Mouse (Mus musculus) lung, embryonic 16.5 days (tissue): ENCODE results near the gene Flt3l. TPM values are rescaled to one million over a fixed set of nuclear protein-coding genes. Genes with fewer than 3 reads are reported as not detected.
"Not testable (repeated sequence)": the region's sequence is repeated elsewhere in the genome, so short reads cannot be mapped to it uniquely, and the experiment has no call there.

Experiments
- ATAC-seq: fragments of 200-750 bp; cut with Nextera tagmentation; 2 replicates; pipeline ENCODE4 v1.8.0; 2017; ENCODE audit warnings: low read depth, mild to moderate bottlenecking, moderate library complexity
- H3K27ac ChIP-seq: fragments of 300-500 bp; sonication (generic); 2 replicates; pipeline ENCODE4 v1.5.1; 2014; ENCODE audit warnings: mild to moderate bottlenecking, control low read depth, low read length
- H3K27me3 ChIP-seq: fragments of 300-500 bp; sonication (generic); 2 replicates; pipeline ENCODE4 v1.6.1; 2014; ENCODE audit warnings: low read depth, low read length, mixed read lengths; ENCODE audit not compliant: control insufficient read depth, insufficient read depth
- H3K36me3 ChIP-seq: fragments of 300-500 bp; sonication (generic); 2 replicates; pipeline ENCODE4 v1.6.1; 2014; ENCODE audit warnings: low read length; ENCODE audit not compliant: control insufficient read depth, insufficient read depth
- H3K4me1 ChIP-seq: fragments of 300-500 bp; sonication (generic); replicated peaks from 2 replicates; pipeline ENCODE4 v1.6.1; 2014; ENCODE audit warnings: low read length, mixed read lengths; ENCODE audit not compliant: control insufficient read depth, insufficient read depth
- H3K4me2 ChIP-seq: fragments of 300-500 bp; sonication (generic); 2 replicates; pipeline ENCODE4 v1.6.1; 2014; ENCODE audit warnings: low read depth, low read length, control low read depth
- H3K4me3 ChIP-seq: fragments of 300-500 bp; sonication (generic); 2 replicates; pipeline ENCODE4 v1.5.1; 2014; ENCODE audit warnings: mild to moderate bottlenecking, low read length, control low read depth
- H3K9ac ChIP-seq: fragments of 300-500 bp; sonication (generic); 2 replicates; pipeline ENCODE4 v1.6.1; 2014; ENCODE audit warnings: low read length, control low read depth
- H3K9me3 ChIP-seq: fragments of 300-500 bp; sonication (generic); 2 replicates; pipeline ENCODE4 v1.6.1; 2016; ENCODE audit warnings: low read length; ENCODE audit not compliant: control insufficient read depth
- WGBS: fragments of 180-500 bp; shearing (Covaris S2); extraction: QIAGEN DNeasy Blood & Tissue Kit; methylation state at CpG from one replicate; pipeline ENCODE4 v1.1.7; 2014; 5-methylcytosine and 5-hydroxymethylcytosine counted together
- polyA plus RNA-seq: library from polyadenylated mRNA; unstranded; fragments of >200 nt; fragmentation: Nextera tagmentation; extraction: Ambion mirVana; gene quantifications from 2 replicates; pipeline ENCODE4 v1.2.1, GENCODE M21; 2015

The Flt3l gene
- polyA plus RNA-seq, 1 experiment from 2014 or later, result 2.4 TPM

DNA sequence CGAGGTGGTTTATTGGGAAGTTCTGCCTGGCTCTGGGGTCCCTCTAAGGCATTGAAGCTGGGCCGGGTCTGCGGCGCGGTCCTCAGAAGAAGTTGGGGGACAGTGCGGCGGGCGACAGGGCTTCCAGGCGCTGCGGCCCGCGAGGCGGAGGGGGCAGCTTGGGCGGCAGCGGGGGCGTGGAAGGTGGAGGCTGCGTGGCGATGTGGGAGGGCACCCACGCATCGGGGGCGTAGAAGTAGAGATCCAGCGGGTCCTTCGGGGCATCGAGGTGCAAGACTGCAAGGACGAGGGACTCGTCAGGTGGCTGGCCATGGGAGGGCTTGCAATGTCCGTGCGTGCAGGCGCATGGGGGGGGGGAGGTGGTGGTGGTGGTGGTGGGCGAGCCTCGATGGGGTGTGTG lies 40.1 kb upstream of the Flt3l start:
- no peak for ATAC-seq
- 2% methylated on average over 26 of the region's 31 CpGs for WGBS
- no peak overlapping the region for H3K4me2 ChIP-seq
- no peak overlapping the region for H3K9ac ChIP-seq
- 0 out of 2 replicates have a peak, but pooled peaks cover 3% of the 10 kb centered on the region for H3K4me1 ChIP-seq
- H3K27me3 ChIP-seq, result peaks cover 74% of the 10 kb centered on the region
- H3K9me3 ChIP-seq, result no peaks in the 10 kb centered on the region
- H3K27ac ChIP-seq, result no peak overlapping the region
- no peak overlapping the region for H3K4me3 ChIP-seq
- no peaks in the 10 kb centered on the region for H3K36me3 ChIP-seq

DNA sequence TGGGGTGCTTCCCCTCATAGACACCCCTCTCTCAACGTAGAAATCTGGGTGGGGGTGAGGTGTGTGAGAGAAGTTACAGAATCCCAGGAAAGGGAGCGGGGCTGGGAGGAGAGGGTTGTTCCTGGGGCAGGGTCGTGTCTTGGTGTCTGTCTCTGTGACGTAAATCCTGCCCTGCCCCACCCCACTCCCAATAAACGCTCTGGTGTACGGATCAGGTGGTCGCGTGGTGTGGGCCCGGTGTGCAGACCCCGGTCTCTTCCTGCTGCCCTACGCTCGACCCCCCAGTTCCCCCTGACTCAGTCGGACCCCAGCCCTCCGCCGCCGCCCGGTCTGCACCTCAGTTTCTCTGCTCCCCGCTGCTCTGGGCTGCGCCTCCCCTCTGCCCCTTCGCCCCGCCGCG lies 39.7 kb upstream of the Flt3l start:
- ATAC-seq, result no peak
- H3K27me3 ChIP-seq, result peaks cover 74% of the 10 kb centered on the region
- H3K36me3 ChIP-seq, result no peaks in the 10 kb centered on the region
- under 1% methylated on average over 23 of the region's 23 CpGs for WGBS
- no peak overlapping the region for H3K27ac ChIP-seq
- no peak overlapping the region for H3K4me3 ChIP-seq
- no peaks in the 10 kb centered on the region for H3K9me3 ChIP-seq
- no peak overlapping the region for H3K9ac ChIP-seq
- H3K4me1 ChIP-seq, result 0 out of 2 replicates have a peak, but pooled peaks cover 3% of the 10 kb centered on the region
- H3K4me2 ChIP-seq, result no peak overlapping the region

DNA sequence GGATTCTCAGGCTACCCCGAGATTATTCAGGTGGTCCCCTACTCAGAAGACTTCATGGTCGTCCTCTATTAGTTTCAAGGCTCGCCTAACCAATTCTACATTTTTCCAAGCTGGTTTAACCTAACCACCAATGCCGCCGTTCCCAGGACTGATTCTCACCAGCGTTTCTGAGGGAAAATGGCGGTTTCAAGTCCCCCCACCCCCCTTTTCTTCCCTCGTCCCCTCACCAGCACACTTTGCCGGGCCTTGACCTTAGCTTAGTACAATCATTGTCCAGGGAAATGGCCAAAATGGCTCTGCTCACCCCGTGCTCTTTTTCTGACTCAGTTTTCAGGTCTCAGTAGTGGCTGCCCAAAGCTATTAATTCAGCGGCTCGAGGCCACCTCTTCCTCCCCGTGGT lies 39.2 kb upstream of the Flt3l start:
- H3K9ac ChIP-seq, result no peak overlapping the region
- H3K27me3 ChIP-seq, result peaks cover 73% of the 10 kb centered on the region
- no peak overlapping the region for H3K27ac ChIP-seq
- no peak overlapping the region for H3K4me3 ChIP-seq
- ATAC-seq, result no peak
- WGBS, result 2% methylated on average over 13 of the region's 13 CpGs
- peaks cover 3% of the 10 kb centered on the region for H3K9me3 ChIP-seq
- no peaks in the 10 kb centered on the region for H3K36me3 ChIP-seq
- no peak overlapping the region for H3K4me2 ChIP-seq
- H3K4me1 ChIP-seq, result 0 out of 2 replicates have a peak, but pooled peaks cover 3% of the 10 kb centered on the region

DNA sequence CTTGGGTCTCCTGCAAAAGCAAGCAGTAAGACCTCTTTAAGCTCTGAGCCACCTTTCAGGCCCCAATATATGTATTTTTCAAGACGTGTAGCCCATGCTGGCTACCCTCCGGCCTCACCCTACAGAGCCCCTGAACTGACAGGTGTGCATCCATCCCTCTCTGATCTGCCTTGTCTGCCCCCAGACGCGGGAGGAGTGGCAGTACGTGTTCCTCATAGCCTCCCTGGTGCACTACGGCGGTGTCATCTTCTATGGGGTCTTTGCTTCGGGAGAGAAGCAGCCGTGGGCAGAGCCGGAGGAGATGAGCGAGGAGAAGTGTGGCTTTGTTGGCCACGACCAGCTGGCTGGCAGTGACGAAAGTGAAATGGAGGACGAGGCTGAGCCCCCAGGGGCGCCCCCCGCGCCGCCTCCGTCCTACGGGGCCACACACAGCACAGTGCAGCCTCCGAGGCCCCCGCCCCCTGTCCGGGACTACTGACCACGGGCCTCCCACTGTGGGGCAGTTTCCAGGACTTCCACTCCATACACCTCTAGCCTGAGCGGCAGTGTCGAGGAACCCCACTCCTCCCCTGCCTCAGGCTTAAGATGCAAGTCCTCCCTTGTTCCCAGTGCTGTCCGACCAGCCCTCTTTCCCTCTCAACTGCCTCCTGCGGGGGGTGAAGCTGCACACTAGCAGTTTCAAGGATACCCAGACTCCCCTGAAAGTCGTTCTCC lies 38.5 kb upstream of the Flt3l start:
- Histone ChIP-seq H3K4me3 (peak overlapping the region; percentile 9; the same call in 1 of the 2 replicates), H3K4me1 (0 out of 2 replicates have a peak, but pooled peaks cover 3% of the 10 kb centered on the region), H3K9ac (no peak overlapping the region), H3K27me3 (peaks cover 68% of the 10 kb centered on the region), H3K4me2 (no peak overlapping the region), H3K27ac (no peak overlapping the region), H3K36me3 (no peaks in the 10 kb centered on the region), H3K9me3 (peaks cover 10% of the 10 kb centered on the region)
- 4% methylated on average over 29 of the region's 29 CpGs for WGBS
- peak; percentile 15; the same call in 1 of the 2 replicates for ATAC-seq

DNA sequence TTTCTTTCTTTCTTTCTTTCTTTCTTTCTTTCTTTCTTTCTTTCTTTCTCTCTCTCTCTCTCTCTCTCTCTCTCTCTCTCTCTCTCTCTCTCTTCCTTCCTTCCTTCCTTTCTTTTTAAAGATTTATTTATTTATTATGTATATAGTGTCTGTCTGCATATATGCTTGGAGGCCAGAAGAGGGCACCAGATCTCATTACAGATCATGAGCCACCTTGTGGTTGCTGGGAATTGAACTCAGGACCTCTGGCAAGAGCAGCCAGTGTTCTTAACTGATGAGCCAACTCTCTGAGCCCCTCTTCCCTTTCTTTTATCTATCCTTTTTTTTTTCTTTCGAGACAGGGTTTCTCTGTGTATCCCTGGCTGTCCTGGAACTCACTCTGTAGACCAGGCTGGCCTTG lies 37.5 kb upstream of the Flt3l start:
- H3K36me3 ChIP-seq, H3K4me1 ChIP-seq, H3K4me2 ChIP-seq, H3K4me3 ChIP-seq, H3K27ac ChIP-seq, ATAC-seq, H3K9ac ChIP-seq: not testable (repeated sequence)
- H3K27me3 ChIP-seq, result peaks cover 68% of the 10 kb centered on the region
- WGBS, result 87% methylated on average over 1 of the region's 1 CpGs
- H3K9me3 ChIP-seq, result peaks cover 17% of the 10 kb centered on the region

DNA sequence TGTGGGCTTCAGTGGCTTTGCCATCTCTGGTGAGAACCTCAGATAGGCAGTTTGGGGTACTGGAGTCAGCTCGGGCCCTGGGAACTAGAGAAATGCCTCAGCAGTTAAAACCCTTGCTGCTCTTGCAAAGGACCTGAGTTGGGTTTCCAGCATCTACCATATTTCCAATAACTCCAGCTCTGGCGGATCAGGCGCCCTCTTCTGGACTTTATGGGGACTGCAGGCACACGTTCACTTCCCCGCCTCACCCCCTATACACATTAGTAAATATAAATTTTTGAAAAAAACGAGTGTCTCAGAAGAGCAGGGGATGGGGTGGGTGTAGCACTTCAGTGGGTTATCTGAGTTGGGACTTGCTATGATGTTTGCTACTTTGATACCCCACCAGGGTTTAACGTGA lies 36.7 kb upstream of the Flt3l start:
- no peaks in the 10 kb centered on the region for H3K36me3 ChIP-seq
- no peak overlapping the region for H3K27ac ChIP-seq
- H3K4me3 ChIP-seq, result no peak overlapping the region
- ATAC-seq, result no peak
- 53% methylated on average over 7 of the region's 7 CpGs for WGBS
- 0 out of 2 replicates have a peak, but pooled peaks cover 3% of the 10 kb centered on the region for H3K4me1 ChIP-seq
- no peak overlapping the region for H3K9ac ChIP-seq
- no peak overlapping the region for H3K4me2 ChIP-seq
- peaks cover 68% of the 10 kb centered on the region for H3K27me3 ChIP-seq
- H3K9me3 ChIP-seq, result peaks cover 17% of the 10 kb centered on the region

DNA sequence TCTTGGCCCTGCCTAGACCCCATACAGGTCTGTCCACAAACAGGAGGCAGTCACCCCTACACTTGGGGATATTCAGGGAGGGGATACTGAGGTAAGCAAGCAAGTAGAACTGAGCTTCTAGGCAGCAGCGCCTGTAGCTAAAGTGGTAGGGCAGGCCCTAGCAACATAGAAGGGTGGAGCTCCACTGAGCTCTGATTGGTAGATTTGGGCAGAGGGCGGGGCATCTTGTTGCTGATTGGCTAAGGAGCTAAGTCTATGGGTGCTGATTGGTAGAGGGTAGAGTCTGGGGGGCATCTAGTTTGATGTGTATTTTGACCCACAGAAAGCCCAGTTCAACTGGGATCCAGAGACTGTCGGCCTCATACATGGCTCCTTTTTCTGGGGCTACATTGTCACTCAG lies 33.3 kb upstream of the Flt3l start:
- 85% methylated on average over 3 of the region's 3 CpGs for WGBS
- H3K4me2 ChIP-seq, result no peak overlapping the region
- ATAC-seq, result no peak

DNA sequence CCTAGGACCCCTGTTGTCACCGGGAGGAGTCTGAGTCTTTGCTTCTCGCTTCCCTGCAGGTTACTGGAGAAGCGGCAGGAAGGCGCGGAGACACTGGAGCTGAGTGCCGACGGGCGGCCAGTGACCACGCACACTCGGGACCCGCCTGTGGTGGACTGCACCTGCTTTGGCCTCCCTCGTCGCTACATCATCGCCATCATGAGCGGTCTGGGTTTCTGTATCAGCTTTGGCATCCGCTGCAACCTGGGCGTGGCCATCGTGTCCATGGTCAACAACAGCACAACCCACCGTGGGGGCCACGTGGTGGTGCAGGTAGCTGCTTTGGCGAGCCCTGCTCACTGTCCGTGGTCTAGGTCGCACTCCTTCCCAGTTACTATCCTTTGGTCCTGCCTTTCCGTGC lies 32.4 kb upstream of the Flt3l start:
- no peak overlapping the region for H3K27ac ChIP-seq
- no peak overlapping the region for H3K4me3 ChIP-seq
- peaks cover 17% of the 10 kb centered on the region for H3K9me3 ChIP-seq
- peaks cover 70% of the 10 kb centered on the region for H3K27me3 ChIP-seq
- H3K9ac ChIP-seq, result no peak overlapping the region
- no peak overlapping the region for H3K4me2 ChIP-seq
- WGBS, result 7% methylated on average over 24 of the region's 24 CpGs
- no peak for ATAC-seq
- H3K4me1 ChIP-seq, result 0 out of 2 replicates have a peak, but pooled peaks cover 2% of the 10 kb centered on the region
- no peaks in the 10 kb centered on the region for H3K36me3 ChIP-seq

More for the DNA sequence above, 33.3 kb upstream of the Flt3l start:
- Histone ChIP-seq H3K4me3 (no peak overlapping the region), H3K9ac (no peak overlapping the region), H3K4me1 (no peaks in the 10 kb centered on the region), H3K27me3 (peaks cover 68% of the 10 kb centered on the region), H3K27ac (no peak overlapping the region), H3K36me3 (no peaks in the 10 kb centered on the region), H3K9me3 (peaks cover 17% of the 10 kb centered on the region)

DNA sequence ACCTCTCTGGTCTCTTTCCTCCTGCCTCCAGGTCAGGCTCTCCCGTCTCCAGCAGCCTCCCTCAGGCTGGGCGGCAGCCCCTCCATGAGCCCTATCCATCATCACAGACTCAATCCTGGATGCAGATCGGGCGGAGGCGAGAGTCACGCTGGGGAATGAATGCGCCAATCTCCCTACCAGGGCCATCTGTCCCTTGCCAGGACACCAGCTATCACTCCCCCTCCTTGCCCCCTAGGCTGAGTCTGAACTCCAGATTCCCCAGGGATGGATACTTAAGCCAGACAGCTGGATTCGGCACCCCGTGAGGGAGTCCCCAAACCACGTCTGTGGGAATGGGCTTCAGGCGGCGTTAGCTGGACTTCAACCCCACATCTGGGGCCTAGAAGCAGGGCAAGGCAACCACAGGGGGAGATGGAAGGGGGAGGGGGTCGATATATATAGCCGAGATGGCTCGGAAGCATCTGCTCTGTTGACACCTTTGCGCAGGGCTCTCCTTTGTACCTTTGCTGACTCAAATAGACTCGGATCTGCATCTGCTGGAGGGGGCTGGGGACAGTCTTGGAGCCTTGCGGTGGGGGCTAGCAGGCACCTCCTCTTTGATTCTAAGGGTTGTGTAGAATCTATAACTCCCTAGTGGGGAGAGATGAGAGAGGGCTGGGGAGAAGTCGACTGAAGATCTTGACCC lies 31.7 kb upstream of the Flt3l start:
- Histone ChIP-seq H3K9me3 (peaks cover 17% of the 10 kb centered on the region), H3K27me3 (peaks cover 77% of the 10 kb centered on the region), H3K9ac (no peak overlapping the region), H3K27ac (no peak overlapping the region), H3K4me2 (no peak overlapping the region), H3K36me3 (no peaks in the 10 kb centered on the region), H3K4me3 (no peak overlapping the region), H3K4me1 (0 out of 2 replicates have a peak, but pooled peaks cover 2% of the 10 kb centered on the region)
- 3% methylated on average over 19 of the region's 19 CpGs for WGBS
- no peak for ATAC-seq
